Mouse (Mus musculus) fat pad, adult 2 months (tissue): Measurements from ENCODE around the gene Lrrfip1.

ENCODE experiments used
- DNase-seq: peaks from one replicate; pipeline ENCODE4 v3.0.0-alpha.2; 2011; ENCODE audit warnings: low read depth, low spot score; ENCODE audit errors: extremely low read depth

The Lrrfip1 gene

GRCm38 (mm10) chr1:91084374-91084773 lies 85.8 kb downstream of the Lrrfip1 start:
- DNase-seq = no peak

- DNase-seq = no peak
These were observed 86.5 kb downstream of the Lrrfip1 start for GRCm38 (mm10) chr1:91085009-91085408.

- DNase-seq = peak; percentile 67
These were observed 87.1 kb downstream of the Lrrfip1 start for GRCm38 (mm10) chr1:91085686-91086085.

GRCm38 (mm10) chr1:91086325-91086724 lies 87.8 kb downstream of the Lrrfip1 start:
- no peak for DNase-seq

- DNase-seq = no peak
These were observed 88.2 kb downstream of the Lrrfip1 start for GRCm38 (mm10) chr1:91086748-91087147.

- no peak for DNase-seq
These were observed 89.5 kb downstream of the Lrrfip1 start for GRCm38 (mm10) chr1:91088027-91088426.

- no peak for DNase-seq
These were observed 90.4 kb downstream of the Lrrfip1 start for GRCm38 (mm10) chr1:91088941-91089340.

- DNase-seq = no peak
These were observed 91.9 kb downstream of the Lrrfip1 start for GRCm38 (mm10) chr1:91090456-91090855.

GRCm38 (mm10) chr1:91092451-91092850 lies 93.9 kb downstream of the Lrrfip1 start:
- DNase-seq = no peak

GRCm38 (mm10) chr1:91093296-91093695 lies 94.8 kb downstream of the Lrrfip1 start:
- DNase-seq = no peak

- no peak for DNase-seq
These were observed 95.5 kb downstream of the Lrrfip1 start for GRCm38 (mm10) chr1:91094001-91094400.

GRCm38 (mm10) chr1:91095258-91095657 lies 96.7 kb downstream of the Lrrfip1 start:
- no peak for DNase-seq

- peak; percentile 76 for DNase-seq
These were observed 97.3 kb downstream of the Lrrfip1 start for GRCm38 (mm10) chr1:91095853-91096252.

GRCm38 (mm10) chr1:91096490-91096889 lies 98.0 kb downstream of the Lrrfip1 start:
- DNase-seq = no peak

- DNase-seq = no peak
These were observed 98.8 kb downstream of the Lrrfip1 start for GRCm38 (mm10) chr1:91097283-91097834.

- no peak for DNase-seq
These were observed 100.3 kb downstream of the Lrrfip1 start for GRCm38 (mm10) chr1:91098887-91099286.

GRCm38 (mm10) chr1:91101709-91102440 lies 103.3 kb downstream of the Lrrfip1 start:
- DNase-seq = no peak

GRCm38 (mm10) chr1:91103366-91103983 lies 104.9 kb downstream of the Lrrfip1 start:
- DNase-seq = no peak

GRCm38 (mm10) chr1:91107548-91107947 lies 109.0 kb downstream of the Lrrfip1 start:
- DNase-seq = no peak

- DNase-seq = no peak
These were observed 110.8 kb downstream of the Lrrfip1 start for GRCm38 (mm10) chr1:91109302-91109701.

GRCm38 (mm10) chr1:91112171-91112570 lies 113.6 kb downstream of the Lrrfip1 start:
- DNase-seq = no peak

GRCm38 (mm10) chr1:91112606-91113005 lies 114.1 kb downstream of the Lrrfip1 start:
- DNase-seq = no peak
